Mouse (Mus musculus) ES-E14 (cell line): ENCODE results near the gene Mt3.

ENCODE experiments used
- HCFC1 ChIP-seq: IDR thresholded peaks from 2 replicates; pipeline ENCODE4 v1.6.1; 2012; ENCODE audit warnings: low read length, inconsistent platforms, borderline replicate concordance; ENCODE audit not compliant: insufficient read depth
- ZNF384 ChIP-seq: IDR thresholded peaks from 2 replicates; pipeline ENCODE4 v1.6.1; 2012; ENCODE audit warnings: low read depth, low read length, inconsistent platforms

DNA sequence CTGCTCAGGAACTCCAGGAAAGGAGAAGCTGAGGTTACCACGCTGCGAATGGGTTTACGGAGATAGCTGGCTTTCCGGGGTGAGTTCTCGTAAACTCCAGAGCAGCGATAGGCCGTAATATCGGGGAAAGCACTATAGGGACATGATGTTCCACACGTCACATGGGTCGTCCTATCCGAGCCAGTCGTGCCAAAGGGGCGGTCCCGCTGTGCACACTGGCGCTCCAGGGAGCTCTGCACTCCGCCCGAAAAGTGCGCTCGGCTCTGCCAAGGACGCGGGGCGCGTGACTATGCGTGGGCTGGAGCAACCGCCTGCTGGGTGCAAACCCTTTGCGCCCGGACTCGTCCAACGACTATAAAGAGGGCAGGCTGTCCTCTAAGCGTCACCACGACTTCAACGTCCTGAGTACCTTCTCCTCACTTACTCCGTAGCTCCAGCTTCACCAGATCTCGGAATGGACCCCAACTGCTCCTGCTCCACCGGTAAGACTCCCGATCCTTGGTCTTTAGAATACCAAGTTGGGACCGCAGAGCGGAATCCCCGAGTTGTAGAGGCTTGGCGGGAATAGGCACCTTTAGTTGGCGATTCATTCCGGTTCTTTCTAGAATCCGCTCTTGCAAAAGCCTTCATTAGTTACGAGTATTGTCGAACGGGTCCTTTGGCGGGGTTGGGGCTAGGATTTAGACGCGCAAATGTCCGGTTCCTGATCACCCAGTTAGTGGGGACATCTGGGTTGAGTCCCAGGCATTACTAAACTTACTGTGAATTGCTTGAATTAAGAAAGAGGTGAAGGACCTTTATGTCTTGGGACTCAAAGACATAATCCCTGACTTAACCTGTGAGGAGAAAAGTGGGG lies 26.7 kb downstream of the Mt3 start, which contains the start of gene Mt1:
- no peak for TF ChIP-seq ZNF384
- TF ChIP-seq HCFC1 = no peak
